Mouse (Mus musculus) bone marrow macrophage, adult 2 months (primary cell): ENCODE results near the gene Xkrx.

Experiments
- CTCF ChIP-seq: IDR thresholded peaks from 2 replicates; pipeline ENCODE4 v1.5.1; 2012; ENCODE audit warnings: low read depth, mild to moderate bottlenecking, low read length, moderate library complexity
- POLR2A ChIP-seq: IDR thresholded peaks from 2 replicates; pipeline ENCODE4 v1.6.1; 2012; ENCODE audit warnings: mild to moderate bottlenecking, low read depth, low read length, borderline replicate concordance

DNA sequence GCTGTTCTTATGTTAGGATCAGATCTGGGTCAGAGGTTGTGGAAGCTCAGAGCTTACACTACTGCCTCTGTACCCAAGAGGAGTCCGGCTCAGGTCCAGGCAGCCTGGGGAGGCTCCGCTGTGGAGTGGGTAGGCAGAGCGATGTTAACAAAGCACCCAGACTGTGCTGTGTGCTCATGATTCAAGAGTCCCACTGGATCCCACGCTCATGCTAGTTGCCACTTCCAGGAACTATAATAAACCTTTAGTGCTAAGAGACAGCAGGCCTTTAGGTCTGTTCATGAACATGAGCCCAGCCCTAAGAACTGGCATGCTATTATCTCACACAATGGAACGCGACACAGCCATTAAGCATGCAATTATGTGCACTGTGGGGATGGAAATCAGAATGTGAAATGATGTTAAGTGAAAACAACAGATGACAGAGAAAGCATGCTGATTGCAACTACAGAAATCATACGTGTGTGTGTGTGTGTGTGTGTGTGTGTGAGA, 49.3 kb upstream of the Xkrx start:
- TF ChIP-seq CTCF (no peak), POLR2A (no peak)
